Mouse (Mus musculus) lung, adult 18-20 months (tissue): ENCODE data around the gene Gadd45a.
"Not testable (repeated sequence)": the region's sequence is repeated elsewhere in the genome, so short reads cannot be mapped to it uniquely, and the experiment has no call there.

Source experiments
- DNase-seq, 2 experiments: peaks; one replicate each; pipeline ENCODE4 v3.0.0; 2022; ENCODE audit warnings: mixed read lengths in 2 of 2

Gadd45a gene

GRCm38 (mm10) chr6:67048052-67048691 is 10.9 kb upstream of the Gadd45a start:
- no peak for DNase-seq

DNA sequence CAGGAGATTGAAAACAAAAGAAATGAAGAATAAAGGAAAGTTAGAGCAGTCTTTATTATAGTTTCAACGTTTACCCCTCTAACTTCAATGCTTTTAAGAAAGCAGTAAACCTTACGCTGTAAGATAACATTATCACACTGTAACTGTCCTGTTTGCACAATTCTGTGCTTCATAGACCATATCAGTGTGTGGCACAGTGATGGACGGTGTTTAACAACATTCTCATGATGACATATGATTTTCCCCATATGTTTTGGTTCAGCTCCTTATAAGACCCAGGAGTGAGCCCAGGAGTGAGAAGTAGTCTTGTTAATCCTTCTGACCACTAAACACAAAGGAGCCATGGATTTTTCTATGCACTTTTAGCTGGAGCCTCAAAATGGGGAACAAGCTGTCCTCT is 9.7 kb upstream of the Gadd45a start:
- DNase-seq: no peak

DNA sequence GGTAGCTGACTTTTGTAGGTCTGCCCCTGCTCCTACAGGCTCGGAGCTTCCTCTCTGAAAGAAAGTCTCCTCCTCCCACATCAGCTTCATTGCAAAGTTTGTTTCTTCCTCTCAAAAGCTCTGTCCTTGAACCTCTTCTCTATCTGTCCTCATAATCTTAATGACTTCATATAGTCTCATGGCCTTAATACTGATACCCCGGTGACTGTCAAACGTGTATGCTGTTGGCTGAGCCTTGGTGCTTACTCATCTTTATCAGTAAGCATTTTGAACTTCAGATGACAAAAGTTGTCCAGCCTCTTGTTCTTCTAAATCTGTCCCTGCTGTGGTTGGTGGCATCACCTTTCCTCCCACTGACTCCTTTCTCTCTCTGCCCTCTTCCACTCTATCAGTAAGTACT is 8.2 kb upstream of the Gadd45a start:
- no peak for DNase-seq

- DNase-seq: no peak
Observed at GRCm38 (mm10) chr6:67040904-67041410, 3.7 kb upstream of the Gadd45a start.

DNA sequence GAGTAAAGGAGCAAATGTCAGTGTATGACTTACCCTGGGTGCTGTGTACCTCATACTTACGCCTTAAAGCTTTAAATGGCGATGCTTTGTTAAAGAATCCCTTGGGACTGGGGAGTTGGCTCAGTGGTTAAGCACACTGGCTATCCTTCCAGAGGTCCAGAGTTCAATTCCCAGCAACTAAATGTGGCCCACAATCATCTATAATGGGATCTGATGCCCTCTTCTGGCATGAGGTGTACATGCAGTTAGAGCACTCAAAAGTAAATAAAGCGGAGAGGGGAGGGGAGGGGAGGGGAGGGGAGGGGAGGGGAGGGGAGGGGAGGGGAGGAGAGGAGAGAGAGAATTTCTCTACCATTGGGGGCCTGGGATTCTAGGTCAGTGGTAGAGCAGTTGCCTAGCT is 1.7 kb upstream of the Gadd45a start:
- no peak for DNase-seq

DNA sequence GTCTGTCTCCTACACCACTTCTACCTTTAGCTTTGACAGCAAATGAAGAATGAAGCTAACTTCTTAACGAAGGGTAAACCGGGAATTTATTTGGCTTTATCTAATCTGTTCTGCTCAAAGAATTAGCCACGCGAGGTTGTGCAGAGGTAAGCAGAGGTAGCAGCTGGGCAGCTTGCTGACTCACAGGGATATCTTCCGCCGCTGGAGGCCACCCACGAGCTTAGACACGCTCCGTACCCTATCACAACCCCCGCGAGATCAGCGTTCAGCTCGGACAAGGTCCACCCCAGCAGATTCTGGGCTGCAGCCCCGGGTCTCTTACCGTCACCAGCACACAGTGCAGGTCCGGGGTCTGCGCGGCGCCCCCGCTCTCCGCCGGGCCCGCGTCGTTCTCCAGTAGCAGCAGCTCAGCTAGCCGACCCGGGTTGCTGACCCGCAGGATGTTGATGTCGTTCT is 873 bp downstream of the Gadd45a start:
- peak; percentile 83 to 89 for DNase-seq

GRCm38 (mm10) chr6:67035388-67036299 is 1.6 kb downstream of the Gadd45a start:
- DNase-seq: peak; percentile 47 to 65

GRCm38 (mm10) chr6:67034331-67035130 is 2.7 kb downstream of the Gadd45a start:
- no peak for DNase-seq

- DNase-seq: no peak
Observed at GRCm38 (mm10) chr6:67033604-67034003, 3.7 kb downstream of the Gadd45a start.

DNA sequence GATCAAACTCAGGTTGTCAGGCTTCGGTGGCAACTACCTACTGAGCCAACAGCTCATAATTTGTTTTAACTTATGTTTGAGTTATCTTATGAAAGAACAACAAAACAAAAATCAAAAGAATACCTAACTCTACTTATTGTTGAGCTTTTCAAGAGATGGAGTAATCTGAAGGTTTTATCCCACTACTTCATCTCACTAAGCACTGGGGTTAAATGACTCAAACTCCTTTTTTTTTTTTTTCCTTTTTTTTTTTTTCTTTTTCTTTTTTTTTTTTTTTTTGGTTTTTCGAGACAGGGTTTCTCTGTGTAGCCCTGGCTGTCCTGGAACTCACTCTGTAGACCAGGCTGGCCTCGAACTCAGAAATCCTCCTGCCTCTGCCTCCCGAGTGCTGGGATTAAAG is 4.3 kb downstream of the Gadd45a start:
- not testable (repeated sequence) for DNase-seq

- DNase-seq: not testable (repeated sequence)
Observed at GRCm38 (mm10) chr6:67032551-67032950, 4.7 kb downstream of the Gadd45a start.

DNA sequence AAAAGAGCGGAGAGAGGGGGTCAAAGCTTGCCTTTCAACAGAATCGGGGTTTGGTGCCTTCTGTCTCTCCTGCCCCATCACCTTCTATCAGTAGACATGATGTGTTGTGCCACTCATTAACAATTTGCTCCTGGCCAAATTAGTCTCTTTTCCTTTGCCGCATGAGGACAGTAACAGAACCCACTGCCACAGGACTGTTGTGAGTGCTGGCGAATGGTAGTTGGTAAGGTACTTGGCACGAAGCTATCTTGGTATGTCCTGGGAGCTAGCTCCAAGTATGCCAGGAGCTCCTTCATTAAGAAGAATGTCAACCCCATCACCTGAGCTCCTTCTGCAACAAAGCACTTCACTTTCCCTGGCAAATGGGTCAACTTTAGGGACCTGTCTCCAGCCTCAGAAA is 6.4 kb downstream of the Gadd45a start:
- no peak for DNase-seq

- DNase-seq: no peak
Observed at GRCm38 (mm10) chr6:67030416-67030815, 6.8 kb downstream of the Gadd45a start.

- DNase-seq: no peak
Observed at GRCm38 (mm10) chr6:67029987-67030386, 7.3 kb downstream of the Gadd45a start.

DNA sequence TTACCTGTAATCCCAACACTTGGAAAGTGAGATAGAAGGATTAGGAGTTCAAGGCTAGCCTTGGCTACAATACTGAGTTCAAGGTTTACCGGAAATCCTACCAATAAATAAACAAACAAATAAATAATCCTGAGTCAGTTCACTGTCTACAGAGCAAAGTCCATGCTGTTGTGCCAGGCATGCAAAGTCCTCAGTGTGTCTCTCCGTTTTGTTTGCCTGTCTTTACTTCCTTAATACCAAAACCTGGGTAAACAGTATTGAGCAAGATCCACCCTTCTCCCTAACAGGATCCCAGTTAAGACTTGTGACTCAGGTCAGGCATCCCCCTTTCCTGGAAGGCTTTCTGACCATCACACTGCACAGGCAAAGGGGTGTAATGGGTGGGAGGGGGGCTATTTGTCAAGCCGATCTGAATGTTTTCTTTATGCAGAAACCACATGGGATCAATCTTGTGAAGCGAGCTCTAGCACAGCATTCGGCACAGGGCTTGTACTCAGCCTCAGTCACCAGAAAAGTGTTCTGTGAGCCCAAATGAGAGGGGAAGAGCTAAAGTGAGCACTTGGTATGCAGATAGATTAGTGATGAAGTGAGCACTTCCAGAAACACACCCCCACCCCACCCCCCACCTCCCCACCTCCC is 7.8 kb downstream of the Gadd45a start:
- DNase-seq: no peak

GRCm38 (mm10) chr6:67027438-67028142 is 9.7 kb downstream of the Gadd45a start:
- DNase-seq: peak in 1 of 2 experiments; percentile 28

GRCm38 (mm10) chr6:67026661-67027060 is 10.6 kb downstream of the Gadd45a start:
- no peak for DNase-seq

DNA sequence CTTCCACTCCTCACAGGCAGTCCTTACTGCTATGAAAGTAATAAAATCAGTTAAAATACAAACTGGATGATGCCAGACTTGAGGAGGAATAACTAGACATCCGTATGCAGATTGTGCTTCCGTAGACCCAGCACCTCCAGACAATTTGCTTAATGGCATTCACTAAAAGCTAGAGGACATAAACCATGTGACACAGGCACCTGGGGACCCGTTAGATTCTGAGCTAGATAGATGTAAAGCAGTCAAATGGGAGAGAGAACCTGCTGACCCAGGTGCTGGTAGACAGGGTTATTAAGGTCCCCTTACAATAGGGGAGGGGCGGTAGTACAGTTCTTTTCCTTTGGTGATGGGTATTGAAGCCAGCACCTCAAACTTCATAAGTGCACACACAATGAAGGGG is 13.5 kb downstream of the Gadd45a start:
- no peak for DNase-seq

GRCm38 (mm10) chr6:67021308-67021707 is 15.9 kb downstream of the Gadd45a start:
- DNase-seq: no peak

DNA sequence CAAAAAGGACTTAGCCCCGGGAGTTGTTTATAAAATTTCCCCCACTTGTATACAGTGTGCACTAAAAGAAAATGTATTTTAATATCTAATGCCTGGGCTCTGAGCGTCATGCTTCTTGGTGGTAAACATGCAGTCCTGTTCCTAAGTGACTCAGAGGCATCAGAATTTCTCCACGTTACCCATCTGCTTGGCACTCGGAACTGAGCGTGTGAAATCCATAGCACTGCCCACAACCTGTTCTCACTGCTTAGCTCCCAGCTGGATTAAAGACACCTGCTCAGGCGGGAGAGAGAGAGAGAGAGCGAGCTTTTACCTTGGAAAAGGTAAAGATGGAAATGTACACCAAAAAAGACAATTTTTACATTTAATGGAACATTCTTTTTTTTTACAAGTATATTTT is 18.3 kb downstream of the Gadd45a start:
- DNase-seq: not testable (repeated sequence)

- no peak for DNase-seq
Observed at GRCm38 (mm10) chr6:67018365-67018764, 18.9 kb downstream of the Gadd45a start.
